Mouse (Mus musculus): ENCODE measurements around the gene Adamts12. TPM values are rescaled to one million over a fixed set of nuclear protein-coding genes. Genes with fewer than 3 reads are reported as not detected.

Adamts12 gene
- total RNA-seq, 1 experiment, result 0.85 TPM

DNA sequence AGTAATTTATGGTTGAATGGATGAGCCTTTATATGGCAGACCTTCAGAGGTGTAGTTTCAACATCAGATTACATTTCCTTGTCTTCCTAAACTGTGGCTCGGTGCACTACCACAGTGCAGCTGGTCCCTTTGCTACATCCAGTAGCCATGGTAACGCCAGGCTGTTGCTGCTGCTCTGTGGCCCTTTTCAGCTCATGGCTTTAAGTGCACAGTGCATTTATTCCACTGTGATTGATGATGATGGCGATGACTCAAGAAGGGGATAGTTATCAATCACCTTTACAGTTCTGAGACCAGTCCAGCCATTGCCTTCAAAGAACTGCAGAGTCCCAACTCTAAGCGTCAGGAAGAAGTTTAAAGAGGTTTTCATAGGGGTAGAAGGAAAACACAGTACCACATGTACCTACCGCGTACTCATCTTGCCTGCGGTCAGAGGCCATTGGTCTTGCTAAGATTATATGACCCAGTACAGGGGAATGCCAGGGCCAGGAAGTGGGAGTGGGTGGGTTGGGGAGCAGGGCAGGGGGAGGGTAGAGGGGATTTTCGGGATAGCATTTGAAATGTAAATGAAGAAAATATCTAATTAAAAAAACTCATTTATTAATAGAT is 18.5 kb downstream of the Adamts12 start:
- no peak overlapping the region for H3K9ac ChIP-seq (ENCODE audit: insufficient read depth, low read depth, low read length, poor library complexity, severe bottlenecking)
- H3K4me3 ChIP-seq (ENCODE audit: insufficient read depth in 1 of 2, low read depth in 1 of 2, low read length in 2 of 2, poor library complexity in 1 of 2, severe bottlenecking in 1 of 2), result no peak overlapping the region
- H3K27ac ChIP-seq (ENCODE audit: insufficient read depth, low read depth, low read length, poor library complexity, severe bottlenecking), result no peak overlapping the region
- in situ Hi-C loops (cut with MboI; ENCODE audit: low sequenced_read_pairs in 2 of 2, unreplicated experiment in 2 of 2), result no loop called here
- DNase-seq (ENCODE audit: low read depth, low spot score), result no peak
- H3K36me3 ChIP-seq (ENCODE audit: control insufficient read depth, insufficient read depth, low read length, poor library complexity, severe bottlenecking), result no peaks in the 10 kb centered on the region
- no peak for TF ChIP-seq CHD2 (IDR thresholded peaks at IDR 0.05; ENCODE audit: low read depth, low read length)
- TF ChIP-seq HCFC1 (IDR thresholded peaks at IDR 0.05; ENCODE audit: borderline replicate concordance, insufficient read depth, low read length), result no peak
- TF ChIP-seq MAFK (IDR thresholded peaks at IDR 0.05; ENCODE audit: insufficient read depth, low read depth, low read length), result no peak
- TF ChIP-seq ZC3H11A (IDR thresholded peaks at IDR 0.05; ENCODE audit: borderline replicate concordance, low read depth, low read length), result no peak
- no peak for TF ChIP-seq ZNF384 (IDR thresholded peaks at IDR 0.05; ENCODE audit: low read depth, low read length)
- no peaks in the 10 kb centered on the region for H3K4me1 ChIP-seq (ENCODE audit: control insufficient read depth in 2 of 2, insufficient read depth in 2 of 2, low read length in 2 of 2, poor library complexity in 1 of 2)
- H3K9me3 ChIP-seq (ENCODE audit: control insufficient read depth, insufficient read depth, low read depth, low read length), result 0 out of 2 replicates have a peak, but pooled peaks cover 2% of the 10 kb centered on the region

DNA sequence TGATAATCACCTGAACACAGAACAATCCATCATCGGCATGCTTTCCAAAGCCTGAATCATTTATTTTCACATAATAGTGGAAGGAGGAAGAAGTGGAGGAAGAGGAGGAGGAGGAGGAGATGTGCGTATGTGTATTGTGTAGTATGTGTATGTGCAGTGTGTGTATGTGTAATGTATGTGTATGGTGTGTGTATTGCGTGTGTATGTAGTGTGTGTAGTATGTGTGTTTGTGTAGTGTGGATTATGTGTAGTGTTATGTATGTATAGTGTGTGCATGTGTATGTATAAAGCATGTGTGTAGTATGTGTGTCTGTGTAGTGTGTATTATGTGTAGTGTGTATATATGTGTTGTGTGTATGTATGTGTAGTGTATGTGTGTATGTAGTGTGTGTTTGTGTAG is 19.1 kb downstream of the Adamts12 start:
- DNase-seq (ENCODE audit: low read depth, low spot score), result no peak
- TF ChIP-seq ZC3H11A (IDR thresholded peaks at IDR 0.05; ENCODE audit: borderline replicate concordance, low read depth, low read length) (no peak), CHD2 (IDR thresholded peaks at IDR 0.05; ENCODE audit: low read depth, low read length) (no peak)
- no peaks in the 10 kb centered on the region for H3K4me1 ChIP-seq (ENCODE audit: control insufficient read depth in 2 of 2, insufficient read depth in 2 of 2, low read length in 2 of 2, poor library complexity in 1 of 2)
- no peaks in the 10 kb centered on the region for H3K36me3 ChIP-seq (ENCODE audit: control insufficient read depth, insufficient read depth, low read length, poor library complexity, severe bottlenecking)
- no peak overlapping the region for H3K4me3 ChIP-seq (ENCODE audit: insufficient read depth in 1 of 2, low read depth in 1 of 2, low read length in 2 of 2, poor library complexity in 1 of 2, severe bottlenecking in 1 of 2)
- in situ Hi-C loops (cut with MboI; ENCODE audit: low sequenced_read_pairs in 2 of 2, unreplicated experiment in 2 of 2), result no loop called here
- H3K9me3 ChIP-seq (ENCODE audit: control insufficient read depth, insufficient read depth, low read depth, low read length), result 0 out of 2 replicates have a peak, but pooled peaks cover 2% of the 10 kb centered on the region
- no peak overlapping the region for H3K9ac ChIP-seq (ENCODE audit: insufficient read depth, low read depth, low read length, poor library complexity, severe bottlenecking)
- no peak overlapping the region for H3K27ac ChIP-seq (ENCODE audit: insufficient read depth, low read depth, low read length, poor library complexity, severe bottlenecking)

DNA sequence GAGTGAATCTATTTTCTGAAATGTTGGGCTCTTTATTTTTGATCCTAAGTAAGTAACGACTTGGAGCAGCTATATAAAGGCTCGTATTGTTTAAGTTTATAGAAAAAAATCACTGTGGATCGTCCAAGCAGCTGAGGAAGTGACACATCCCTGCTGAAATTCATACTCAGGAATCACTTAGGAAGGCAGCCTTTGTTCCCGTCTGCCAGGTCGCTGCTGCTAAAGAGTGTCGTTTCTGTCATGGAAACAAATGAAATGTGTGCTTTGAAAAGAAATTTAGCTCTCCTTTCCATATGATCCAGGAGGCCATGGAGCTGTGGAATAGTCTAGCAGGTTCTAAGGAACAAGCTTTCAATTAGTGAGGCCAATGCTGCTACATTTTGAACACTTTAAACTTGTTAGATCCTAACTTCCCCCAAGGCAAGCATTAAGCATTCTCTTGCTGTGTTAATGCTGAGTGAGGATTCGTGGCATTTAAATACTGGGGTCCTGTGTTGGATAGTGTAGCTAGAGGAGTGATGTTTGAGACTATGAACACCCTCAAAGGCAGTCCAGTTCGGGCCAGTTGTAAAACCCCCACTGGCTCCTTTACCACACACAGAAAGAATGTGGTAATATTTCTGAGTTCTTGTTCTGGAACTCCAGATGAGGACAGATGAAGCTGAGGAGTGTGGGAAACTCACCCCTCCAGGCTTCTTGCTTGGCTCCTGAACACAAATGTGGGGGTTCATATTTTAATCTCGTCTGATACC is 19.8 kb downstream of the Adamts12 start:
- no peak for DNase-seq (ENCODE audit: low read depth, low spot score)
- Histone ChIP-seq H3K9me3 (ENCODE audit: control insufficient read depth, insufficient read depth, low read depth, low read length) (0 out of 2 replicates have a peak, but pooled peaks cover 2% of the 10 kb centered on the region), H3K4me1 (ENCODE audit: control insufficient read depth in 2 of 2, insufficient read depth in 2 of 2, low read length in 2 of 2, poor library complexity in 1 of 2) (no peaks in the 10 kb centered on the region), H3K27ac (ENCODE audit: insufficient read depth, low read depth, low read length, poor library complexity, severe bottlenecking) (no peak overlapping the region), H3K9ac (ENCODE audit: insufficient read depth, low read depth, low read length, poor library complexity, severe bottlenecking) (no peak overlapping the region), H3K4me3 (ENCODE audit: insufficient read depth in 1 of 2, low read depth in 1 of 2, low read length in 2 of 2, poor library complexity in 1 of 2, severe bottlenecking in 1 of 2) (no peak overlapping the region), H3K36me3 (ENCODE audit: control insufficient read depth, insufficient read depth, low read length, poor library complexity, severe bottlenecking) (no peaks in the 10 kb centered on the region)
- in situ Hi-C loops (cut with MboI; ENCODE audit: low sequenced_read_pairs in 2 of 2, unreplicated experiment in 2 of 2), result no loop called here
- TF ChIP-seq CHD2 (IDR thresholded peaks at IDR 0.05; ENCODE audit: low read depth, low read length) (no peak), ZC3H11A (IDR thresholded peaks at IDR 0.05; ENCODE audit: borderline replicate concordance, low read depth, low read length) (no peak), MAFK (IDR thresholded peaks at IDR 0.05; ENCODE audit: insufficient read depth, low read depth, low read length) (no peak), HCFC1 (IDR thresholded peaks at IDR 0.05; ENCODE audit: borderline replicate concordance, insufficient read depth, low read length) (no peak), ZNF384 (IDR thresholded peaks at IDR 0.05; ENCODE audit: low read depth, low read length) (no peak)

DNA sequence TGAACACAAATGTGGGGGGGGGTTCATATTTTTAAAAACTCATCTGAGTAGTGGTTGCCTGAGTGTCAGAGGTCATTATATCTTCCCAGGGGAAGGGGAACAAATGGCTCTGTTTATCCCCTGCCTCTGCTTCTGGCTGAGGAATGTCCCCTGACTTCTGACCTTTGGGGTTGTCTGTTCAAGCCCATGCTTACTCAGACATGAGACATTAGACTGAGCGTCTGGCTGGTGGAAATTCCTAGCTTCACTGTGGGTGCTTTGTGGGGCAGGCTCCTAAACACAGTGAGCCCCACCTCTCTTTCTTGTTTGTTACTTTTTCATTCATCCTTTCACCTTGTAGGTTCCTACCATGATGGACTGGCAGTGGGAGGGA is 20.4 kb downstream of the Adamts12 start:
- TF ChIP-seq ZNF384 (IDR thresholded peaks at IDR 0.05; ENCODE audit: low read depth, low read length) (no peak), CHD2 (IDR thresholded peaks at IDR 0.05; ENCODE audit: low read depth, low read length) (no peak), HCFC1 (IDR thresholded peaks at IDR 0.05; ENCODE audit: borderline replicate concordance, insufficient read depth, low read length) (no peak), ZC3H11A (IDR thresholded peaks at IDR 0.05; ENCODE audit: borderline replicate concordance, low read depth, low read length) (no peak), MAFK (IDR thresholded peaks at IDR 0.05; ENCODE audit: insufficient read depth, low read depth, low read length) (no peak)
- no peaks in the 10 kb centered on the region for H3K36me3 ChIP-seq (ENCODE audit: control insufficient read depth, insufficient read depth, low read length, poor library complexity, severe bottlenecking)
- H3K9me3 ChIP-seq (ENCODE audit: control insufficient read depth, insufficient read depth, low read depth, low read length), result 0 out of 2 replicates have a peak, but pooled peaks cover 2% of the 10 kb centered on the region
- no peak overlapping the region for H3K4me3 ChIP-seq (ENCODE audit: insufficient read depth in 1 of 2, low read depth in 1 of 2, low read length in 2 of 2, poor library complexity in 1 of 2, severe bottlenecking in 1 of 2)
- no peak overlapping the region for H3K9ac ChIP-seq (ENCODE audit: insufficient read depth, low read depth, low read length, poor library complexity, severe bottlenecking)
- in situ Hi-C loops (cut with MboI; ENCODE audit: low sequenced_read_pairs in 2 of 2, unreplicated experiment in 2 of 2), result no loop called here
- no peaks in the 10 kb centered on the region for H3K4me1 ChIP-seq (ENCODE audit: control insufficient read depth in 2 of 2, insufficient read depth in 2 of 2, low read length in 2 of 2, poor library complexity in 1 of 2)
- no peak for DNase-seq (ENCODE audit: low read depth, low spot score)
- no peak overlapping the region for H3K27ac ChIP-seq (ENCODE audit: insufficient read depth, low read depth, low read length, poor library complexity, severe bottlenecking)
